Mouse (Mus musculus): Measurements from ENCODE around the gene Hexim2.

DNA sequence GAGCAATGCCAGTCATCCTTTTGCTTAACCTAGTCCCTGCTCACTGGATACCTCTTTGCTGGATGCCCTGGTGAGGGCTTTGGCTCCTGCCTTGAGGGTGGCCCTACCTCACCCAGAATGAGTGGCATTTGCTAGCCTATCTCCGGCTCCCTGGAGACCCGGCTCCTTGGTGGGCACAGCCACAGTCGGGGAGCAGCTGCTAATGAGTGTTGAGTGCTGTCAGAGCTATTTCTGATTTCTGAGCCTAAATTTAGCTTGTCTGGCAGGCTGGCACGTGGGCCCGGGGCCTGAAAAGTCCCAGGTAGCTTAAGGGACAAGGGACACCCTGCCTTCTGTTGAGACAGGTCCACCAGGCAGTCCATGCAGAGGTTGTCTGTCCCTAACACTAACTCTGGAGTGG lies 45.0 kb downstream of the Hexim2 start:
- TF ChIP-seq CTCF (IDR thresholded peaks at IDR 0.05; ENCODE audit: borderline replicate concordance, insufficient read depth, low read length) (no peak), POLR2A (IDR thresholded peaks at IDR 0.05; ENCODE audit: low read depth, low read length) (no peak)
